Mouse (Mus musculus): Measurements from ENCODE around the gene Strn. TPM values are rescaled to one million over a fixed set of nuclear protein-coding genes. Genes with fewer than 3 reads are reported as not detected.
A peak's percentile ranks its signal among the peaks of the same experiment; 100 is the strongest.

Gene Strn
- polyA plus RNA-seq, 1 experiment from 2014 or later = 7.7 TPM

GRCm38 (mm10) chr17:78752938-78753655 is 16.1 kb upstream of the Strn start:
- Histone ChIP-seq H3K4me3 (ENCODE audit: low read depth, low read length) (no peak overlapping the region), H3K36me3 (ENCODE audit: control insufficient read depth, insufficient read depth, low read length) (no peaks in the 10 kb centered on the region; the same call in 1 of the 2 replicates), H3K4me1 (ENCODE audit: control insufficient read depth, insufficient read depth, low read length) (no peaks in the 10 kb centered on the region), H3K9me3 (ENCODE audit: control insufficient read depth, low read length) (no peaks in the 10 kb centered on the region), H3K9ac (ENCODE audit: low read length) (no peak overlapping the region), H3K27me3 (ENCODE audit: control insufficient read depth, insufficient read depth, low read length) (no peaks in the 10 kb centered on the region), H3K27ac (ENCODE audit: low read depth, low read length) (no peak overlapping the region), H3K4me2 (ENCODE audit: low read depth) (no peak overlapping the region)
- DNase-seq (ENCODE audit: low spot score) = no peak
- WGBS = 72% methylated on average over 17 of the region's 17 CpGs
- no peak for ATAC-seq (ENCODE audit: insufficient read depth, low FRiP score, low TSS enrichment)

- Histone ChIP-seq H3K27ac (ENCODE audit: low read depth, low read length) (no peak overlapping the region), H3K9me3 (ENCODE audit: control insufficient read depth, low read length) (no peaks in the 10 kb centered on the region), H3K36me3 (ENCODE audit: control insufficient read depth, insufficient read depth, low read length) (no peaks in the 10 kb centered on the region; the same call in 1 of the 2 replicates), H3K4me3 (ENCODE audit: low read depth, low read length) (no peak overlapping the region), H3K9ac (ENCODE audit: low read length) (no peak overlapping the region), H3K4me1 (ENCODE audit: control insufficient read depth, insufficient read depth, low read length) (no peaks in the 10 kb centered on the region), H3K4me2 (ENCODE audit: low read depth) (no peak overlapping the region), H3K27me3 (ENCODE audit: control insufficient read depth, insufficient read depth, low read length) (no peaks in the 10 kb centered on the region)
- DNase-seq (ENCODE audit: low spot score) = no peak
- ATAC-seq (ENCODE audit: insufficient read depth, low FRiP score, low TSS enrichment) = no peak
- 55% methylated on average over 10 of the region's 10 CpGs for WGBS
Measured at GRCm38 (mm10) chr17:78752064-78752463, 15.1 kb upstream of the Strn start.

- ATAC-seq (ENCODE audit: insufficient read depth, low FRiP score, low TSS enrichment) = no peak
- Histone ChIP-seq H3K36me3 (ENCODE audit: control insufficient read depth, insufficient read depth, low read length) (no peaks in the 10 kb centered on the region; the same call in 1 of the 2 replicates), H3K4me3 (ENCODE audit: low read depth, low read length) (no peak overlapping the region), H3K4me2 (ENCODE audit: low read depth) (no peak overlapping the region), H3K27me3 (ENCODE audit: control insufficient read depth, insufficient read depth, low read length) (no peaks in the 10 kb centered on the region), H3K27ac (ENCODE audit: low read depth, low read length) (no peak overlapping the region), H3K9ac (ENCODE audit: low read length) (no peak overlapping the region), H3K4me1 (ENCODE audit: control insufficient read depth, insufficient read depth, low read length) (no peaks in the 10 kb centered on the region), H3K9me3 (ENCODE audit: control insufficient read depth, low read length) (no peaks in the 10 kb centered on the region)
- no peak for DNase-seq (ENCODE audit: low spot score)
- 91% methylated on average over 9 of the region's 9 CpGs for WGBS
Measured at GRCm38 (mm10) chr17:78748440-78748839, 11.4 kb upstream of the Strn start.

- Histone ChIP-seq H3K9ac (ENCODE audit: low read length) (no peak overlapping the region), H3K4me2 (ENCODE audit: low read depth) (no peak overlapping the region), H3K4me3 (ENCODE audit: low read depth, low read length) (no peak overlapping the region), H3K36me3 (ENCODE audit: control insufficient read depth, insufficient read depth, low read length) (no peaks in the 10 kb centered on the region), H3K4me1 (ENCODE audit: control insufficient read depth, insufficient read depth, low read length) (peaks cover 9% of the 10 kb centered on the region), H3K27me3 (ENCODE audit: control insufficient read depth, insufficient read depth, low read length) (no peaks in the 10 kb centered on the region), H3K27ac (ENCODE audit: low read depth, low read length) (no peak overlapping the region), H3K9me3 (ENCODE audit: control insufficient read depth, low read length) (no peaks in the 10 kb centered on the region)
- DNase-seq (ENCODE audit: low spot score) = no peak
- WGBS = 48% methylated on average over 1 of the region's 1 CpGs
- no peak for ATAC-seq (ENCODE audit: insufficient read depth, low FRiP score, low TSS enrichment)
Measured at GRCm38 (mm10) chr17:78738416-78738815, 1.4 kb upstream of the Strn start.

- no peak overlapping the region for H3K9ac ChIP-seq (ENCODE audit: low read length)
- ATAC-seq (ENCODE audit: insufficient read depth, low FRiP score, low TSS enrichment) (no peak), DNase-seq (ENCODE audit: low spot score) (no peak)
- H3K4me1 ChIP-seq (ENCODE audit: control insufficient read depth, insufficient read depth, low read length) = peaks cover 9% of the 10 kb centered on the region
- H3K27me3 ChIP-seq (ENCODE audit: control insufficient read depth, insufficient read depth, low read length) = no peaks in the 10 kb centered on the region
- no peaks in the 10 kb centered on the region for H3K36me3 ChIP-seq (ENCODE audit: control insufficient read depth, insufficient read depth, low read length)
- H3K9me3 ChIP-seq (ENCODE audit: control insufficient read depth, low read length) = no peaks in the 10 kb centered on the region
- no peak overlapping the region for H3K27ac ChIP-seq (ENCODE audit: low read depth, low read length)
- H3K4me2 ChIP-seq (ENCODE audit: low read depth) = no peak overlapping the region
- 39% methylated on average over 2 of the region's 2 CpGs for WGBS
- H3K4me3 ChIP-seq (ENCODE audit: low read depth, low read length) = no peak overlapping the region
Measured at GRCm38 (mm10) chr17:78737771-78738170, 775 bp upstream of the Strn start.

GRCm38 (mm10) chr17:78736473-78736988 is 465 bp downstream of the Strn start:
- H3K36me3 ChIP-seq (ENCODE audit: control insufficient read depth, insufficient read depth, low read length) = no peaks in the 10 kb centered on the region
- no peaks in the 10 kb centered on the region for H3K27me3 ChIP-seq (ENCODE audit: control insufficient read depth, insufficient read depth, low read length)
- peaks cover 9% of the 10 kb centered on the region for H3K4me1 ChIP-seq (ENCODE audit: control insufficient read depth, insufficient read depth, low read length)
- WGBS = under 1% methylated on average over 60 of the region's 60 CpGs
- H3K9me3 ChIP-seq (ENCODE audit: control insufficient read depth, low read length) = no peaks in the 10 kb centered on the region
- H3K4me2 ChIP-seq (ENCODE audit: low read depth) = peak overlapping the region; percentile 69
- peak overlapping the region; percentile 88 for H3K9ac ChIP-seq (ENCODE audit: low read length)
- peak; percentile 97 for ATAC-seq (ENCODE audit: insufficient read depth, low FRiP score, low TSS enrichment)
- peak; percentile 99 for DNase-seq (ENCODE audit: low spot score)
- H3K4me3 ChIP-seq (ENCODE audit: low read depth, low read length) = peak overlapping the region; percentile 90
- H3K27ac ChIP-seq (ENCODE audit: low read depth, low read length) = peak overlapping the region; percentile 72

GRCm38 (mm10) chr17:78735731-78736472 is 1.1 kb downstream of the Strn start:
- DNase-seq (ENCODE audit: low spot score) (no peak), ATAC-seq (ENCODE audit: insufficient read depth, low FRiP score, low TSS enrichment) (peak; percentile 83)
- Histone ChIP-seq H3K4me1 (ENCODE audit: control insufficient read depth, insufficient read depth, low read length) (peaks cover 9% of the 10 kb centered on the region), H3K9me3 (ENCODE audit: control insufficient read depth, low read length) (no peaks in the 10 kb centered on the region), H3K27me3 (ENCODE audit: control insufficient read depth, insufficient read depth, low read length) (no peaks in the 10 kb centered on the region), H3K9ac (ENCODE audit: low read length) (peak overlapping the region; percentile 88), H3K27ac (ENCODE audit: low read depth, low read length) (peak overlapping the region; percentile 72), H3K4me2 (ENCODE audit: low read depth) (peak overlapping the region; percentile 67), H3K4me3 (ENCODE audit: low read depth, low read length) (peak overlapping the region; percentile 90), H3K36me3 (ENCODE audit: control insufficient read depth, insufficient read depth, low read length) (no peaks in the 10 kb centered on the region)
- WGBS = under 1% methylated on average over 22 of the region's 39 CpGs

- WGBS = 87% methylated on average over 10 of the region's 10 CpGs
- DNase-seq (ENCODE audit: low spot score) = no peak
- H3K9ac ChIP-seq (ENCODE audit: low read length) = no peak overlapping the region
Measured at GRCm38 (mm10) chr17:78734806-78735205, 2.2 kb downstream of the Strn start.

More at GRCm38 (mm10) chr17:78734806-78735205, 2.2 kb downstream of the Strn start:
- ATAC-seq (ENCODE audit: insufficient read depth, low FRiP score, low TSS enrichment) = no peak
- peak overlapping the region; percentile 67 for H3K4me2 ChIP-seq (ENCODE audit: low read depth)
- 0 out of 2 replicates have a peak overlapping the region, but pooled peaks have one; percentile 2 for H3K4me3 ChIP-seq (ENCODE audit: low read depth, low read length)
- no peaks in the 10 kb centered on the region for H3K9me3 ChIP-seq (ENCODE audit: control insufficient read depth, low read length)
- H3K36me3 ChIP-seq (ENCODE audit: control insufficient read depth, insufficient read depth, low read length) = no peaks in the 10 kb centered on the region
- peaks cover 9% of the 10 kb centered on the region for H3K4me1 ChIP-seq (ENCODE audit: control insufficient read depth, insufficient read depth, low read length)
- H3K27ac ChIP-seq (ENCODE audit: low read depth, low read length) = no peak overlapping the region
- no peaks in the 10 kb centered on the region for H3K27me3 ChIP-seq (ENCODE audit: control insufficient read depth, insufficient read depth, low read length)
